Mouse (Mus musculus) hindbrain, embryonic 11.5 days (tissue): ENCODE data around the gene Klhl8. TPM values are rescaled to one million over a fixed set of nuclear protein-coding genes. Genes with fewer than 3 reads are reported as not detected.
A peak's percentile ranks its signal among the peaks of the same experiment; 100 is the strongest.
"Not testable (repeated sequence)": the region's sequence is repeated elsewhere in the genome, so short reads cannot be mapped to it uniquely, and the experiment has no call there.

ENCODE experiments used
- ATAC-seq: fragments of 200-750 bp; cut with Nextera tagmentation; 2 replicates; pipeline ENCODE4 v1.8.0; 2017; ENCODE audit warnings: mild to moderate bottlenecking, moderate TSS enrichment, moderate library complexity; ENCODE audit not compliant: low FRiP score
- DNase-seq: peaks from one replicate; pipeline ENCODE4 v3.0.0-alpha.2; 2015; ENCODE audit warnings: low spot score
- H3K27ac ChIP-seq: fragments of 300-500 bp; sonication (generic); 2 replicates; pipeline ENCODE4 v1.5.1; 2014; ENCODE audit warnings: mild to moderate bottlenecking, low read depth, low read length
- H3K27me3 ChIP-seq: fragments of 300-500 bp; sonication (generic); 2 replicates; pipeline ENCODE4 v1.6.1; 2014; ENCODE audit warnings: mild to moderate bottlenecking, low read length, moderate library complexity, mixed read lengths; ENCODE audit not compliant: control insufficient read depth, insufficient read depth
- H3K36me3 ChIP-seq: fragments of 300-500 bp; sonication (generic); 2 replicates; pipeline ENCODE4 v1.6.1; 2014; ENCODE audit warnings: mild to moderate bottlenecking, low read length, moderate library complexity, mixed read lengths; ENCODE audit not compliant: control insufficient read depth, insufficient read depth
- H3K4me1 ChIP-seq: fragments of 300-500 bp; sonication (generic); replicated peaks from 2 replicates; pipeline ENCODE4 v1.6.1; 2014; ENCODE audit warnings: low read length, mixed read lengths; ENCODE audit not compliant: control insufficient read depth, insufficient read depth
- H3K4me2 ChIP-seq: fragments of 300-500 bp; sonication (generic); replicated peaks from 2 replicates; pipeline ENCODE4 v1.6.1; 2014; ENCODE audit warnings: mild to moderate bottlenecking, low read depth, low read length
- H3K4me3 ChIP-seq: fragments of 300-500 bp; sonication (generic); 2 replicates; pipeline ENCODE4 v1.5.1; 2014; ENCODE audit warnings: low read depth, low read length
- H3K9ac ChIP-seq: fragments of 300-500 bp; sonication (generic); 2 replicates; pipeline ENCODE4 v1.6.1; 2014; ENCODE audit warnings: low read depth, low read length
- H3K9me3 ChIP-seq: fragments of 300-500 bp; sonication (generic); 2 replicates; pipeline ENCODE4 v1.6.1; 2016; ENCODE audit warnings: low read length; ENCODE audit not compliant: control insufficient read depth
- WGBS: fragments of 180-500 bp; shearing (Covaris S2); extraction: QIAGEN DNeasy Blood & Tissue Kit; methylation state at CpG from one replicate; pipeline ENCODE4 v1.1.7; 2014; 5-methylcytosine and 5-hydroxymethylcytosine counted together
- polyA plus RNA-seq: library from polyadenylated mRNA; unstranded; fragments of >200 nt; fragmentation: Nextera tagmentation; extraction: Ambion mirVana; gene quantifications from 2 replicates; pipeline ENCODE4 v1.2.1, GENCODE M21; 2014

The Klhl8 gene
- polyA plus RNA-seq, result 15.6 and 17.2 TPM in 2 replicates

DNA sequence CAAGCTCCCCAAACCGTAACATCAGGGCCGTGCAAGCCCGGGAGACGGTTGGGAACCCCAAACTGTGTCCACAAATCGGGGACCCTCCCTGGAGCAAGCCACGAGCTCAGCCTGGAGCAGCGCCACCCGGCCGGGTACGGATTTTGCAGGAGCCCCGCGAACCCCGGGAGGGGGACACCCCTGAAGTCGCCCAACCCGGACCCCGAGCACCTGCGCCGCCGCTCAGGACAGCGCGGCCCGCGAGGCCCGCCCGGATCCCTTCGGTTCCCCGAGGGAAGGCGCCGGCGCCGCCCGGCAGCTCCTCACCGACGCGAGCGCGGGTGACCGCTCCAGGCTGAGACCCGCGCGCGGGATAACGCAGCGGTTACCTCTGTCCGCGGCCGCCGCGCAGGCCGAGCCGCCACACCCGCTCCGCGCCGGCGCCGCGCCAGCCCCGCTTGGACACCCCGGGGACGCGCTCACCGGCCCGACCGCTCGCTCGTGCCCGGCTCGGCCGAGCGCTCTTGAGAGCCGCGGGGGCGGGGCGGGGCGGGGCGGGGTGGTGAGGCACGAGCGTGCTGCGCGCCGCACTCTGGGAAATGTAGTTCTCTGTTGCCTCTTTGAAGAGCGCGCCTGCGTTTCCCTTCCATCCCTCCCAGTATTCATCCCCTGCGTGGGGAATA is at the start of gene Klhl8:
Klhl8 (minus strand) TSS at position 512 of the 662 bp plus-strand sequence.
- Histone ChIP-seq H3K4me2 (peak within 1 kb of the TSS; percentile 89), H3K27me3 (no peaks in the 10 kb centered on the region), H3K36me3 (no peaks in the 10 kb centered on the region), H3K4me3 (peak within 1 kb of the TSS; percentile 84), H3K27ac (peak within 1 kb of the TSS; percentile 67; the same call in 1 of the 2 replicates), H3K4me1 (no peaks in the 10 kb centered on the region), H3K9ac (peak within 1 kb of the TSS; percentile 87), H3K9me3 (no peaks in the 10 kb centered on the region)
- under 1% methylated on average over 55 of the region's 86 CpGs for WGBS
- DNase-seq (peak; percentile 94), ATAC-seq (peak; percentile 98)

DNA sequence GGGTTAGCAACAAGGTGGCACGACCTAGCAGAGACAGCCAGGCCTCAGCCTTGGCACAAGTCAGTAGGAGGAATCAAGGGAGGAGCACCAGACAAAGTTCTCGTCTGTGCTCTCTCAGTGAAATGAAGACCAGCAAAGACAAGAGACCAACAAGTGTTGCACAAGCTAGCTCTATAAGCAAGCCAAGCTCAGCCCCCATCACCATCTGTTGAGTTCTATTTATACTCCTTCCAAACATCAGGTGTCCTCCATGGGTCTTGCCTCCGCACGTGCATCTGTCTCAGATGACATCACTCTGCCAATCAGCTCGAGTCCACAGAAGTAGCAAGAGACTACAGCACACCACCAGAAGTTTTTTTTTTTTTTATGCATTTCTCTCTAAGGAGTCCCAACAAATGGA is 43.6 kb upstream of the Klhl8 start:
- 81% methylated on average over 5 of the region's 5 CpGs for WGBS
- Histone ChIP-seq H3K4me2 (no peak overlapping the region), H3K27me3 (no peaks in the 10 kb centered on the region), H3K27ac (no peak overlapping the region), H3K4me3 (no peak overlapping the region), H3K36me3 (no peaks in the 10 kb centered on the region), H3K9ac (no peak overlapping the region), H3K9me3 (no peaks in the 10 kb centered on the region), H3K4me1 (no peaks in the 10 kb centered on the region)
- ATAC-seq (no peak), DNase-seq (no peak)

DNA sequence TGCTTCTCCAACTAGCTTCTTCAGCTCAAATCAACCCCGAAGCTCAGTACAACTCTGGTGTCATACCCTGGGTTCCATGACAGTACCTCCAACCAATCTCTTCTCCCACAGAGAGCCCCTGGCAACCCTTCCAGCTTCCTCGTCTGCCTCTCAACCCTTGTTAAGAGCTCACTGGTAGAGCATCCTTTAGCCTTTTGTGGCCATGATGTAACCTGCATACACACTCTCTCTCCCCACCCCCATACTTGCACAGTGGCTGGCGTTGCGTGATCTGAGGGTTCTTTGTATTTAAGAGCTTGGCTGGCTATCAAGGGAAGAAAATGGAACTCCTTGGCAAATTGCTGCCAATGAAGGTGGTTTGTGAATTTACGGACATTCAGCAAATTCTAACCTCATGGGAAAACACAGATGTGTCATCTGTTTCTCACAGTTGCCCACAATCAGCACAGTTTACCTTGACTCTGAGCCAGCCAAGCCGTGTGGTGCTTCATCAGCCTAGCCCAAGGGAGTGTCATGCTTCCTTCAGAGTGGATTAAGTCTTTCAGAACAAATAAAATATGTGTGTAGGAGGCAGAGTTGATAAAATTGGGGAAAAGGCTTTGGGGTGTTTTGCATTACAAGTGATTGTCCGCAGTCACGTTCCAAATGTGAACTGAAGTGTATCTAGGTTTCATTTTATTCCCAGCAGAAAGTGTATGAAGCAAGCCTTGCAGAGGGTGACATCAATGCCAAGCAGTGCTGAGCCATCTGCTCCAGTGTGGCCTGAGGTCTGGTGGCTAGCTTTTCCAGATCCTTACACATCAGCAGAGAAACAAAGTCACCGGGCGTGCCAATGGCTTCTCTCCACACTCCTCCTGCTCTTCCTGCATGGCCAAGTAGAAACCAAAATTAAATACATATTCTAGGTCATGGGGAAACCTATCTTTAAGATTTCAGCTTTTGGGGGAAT is 42.4 kb upstream of the Klhl8 start:
- H3K9me3 ChIP-seq, result no peaks in the 10 kb centered on the region

DNA sequence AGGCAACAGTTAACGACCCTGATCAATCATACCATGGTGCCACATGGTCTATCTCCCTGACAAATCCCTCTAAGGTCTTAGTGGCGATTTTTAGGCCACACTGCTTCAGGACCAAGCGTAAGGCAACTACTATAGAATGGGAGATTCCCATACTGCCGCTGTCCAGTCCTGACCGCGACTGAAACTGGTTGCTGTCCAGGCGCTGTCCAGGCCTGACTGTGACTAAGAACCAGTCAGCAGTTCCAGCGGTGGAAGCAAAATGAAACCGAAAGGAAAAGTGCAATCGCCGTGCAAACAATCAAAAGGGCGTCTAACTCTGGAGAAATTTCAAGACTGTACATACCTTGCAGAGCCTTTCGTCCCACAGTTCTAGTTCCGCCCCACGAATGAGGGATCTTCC is 39.1 kb upstream of the Klhl8 start:
- not testable (repeated sequence) for ATAC-seq, H3K27ac ChIP-seq

More for the DNA sequence above, 42.4 kb upstream of the Klhl8 start:
- Histone ChIP-seq H3K4me3 (no peak overlapping the region), H3K36me3 (no peaks in the 10 kb centered on the region), H3K9ac (no peak overlapping the region), H3K4me1 (no peaks in the 10 kb centered on the region), H3K27me3 (no peaks in the 10 kb centered on the region), H3K27ac (no peak overlapping the region), H3K4me2 (no peak overlapping the region)
- no peak for DNase-seq
- no peak for ATAC-seq
- 93% methylated on average over 10 of the region's 10 CpGs for WGBS

DNA sequence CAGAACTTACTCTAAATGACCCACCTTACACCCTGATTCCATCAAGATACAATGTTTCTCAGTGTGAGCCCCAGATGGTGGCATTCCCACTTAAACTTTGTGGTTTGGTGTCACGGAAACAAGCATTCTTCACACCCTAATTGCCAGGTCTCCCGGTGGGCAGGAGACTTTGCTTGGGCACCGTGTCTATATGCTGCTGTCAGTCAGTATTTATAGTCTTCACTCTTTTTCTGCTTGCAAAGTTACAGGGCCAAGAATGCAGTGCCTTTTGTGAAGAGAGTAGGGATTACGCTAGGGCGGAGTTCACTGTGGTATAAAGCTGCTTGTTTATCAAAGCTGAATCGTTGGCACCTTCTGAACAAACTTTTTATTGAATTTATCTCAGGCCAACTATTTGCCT is 32.1 kb upstream of the Klhl8 start:
- DNase-seq, result no peak
- H3K4me3 ChIP-seq, result no peak overlapping the region
- no peaks in the 10 kb centered on the region for H3K9me3 ChIP-seq
- no peaks in the 10 kb centered on the region for H3K36me3 ChIP-seq
- no peak overlapping the region for H3K4me2 ChIP-seq
- no peak for ATAC-seq
- H3K27me3 ChIP-seq, result peaks cover 7% of the 10 kb centered on the region
- no peak overlapping the region for H3K9ac ChIP-seq
- 53% methylated on average over 6 of the region's 6 CpGs for WGBS
- no peaks in the 10 kb centered on the region; the same call in 1 of the 2 replicates for H3K4me1 ChIP-seq
- H3K27ac ChIP-seq, result no peak overlapping the region

More for the DNA sequence above, 39.1 kb upstream of the Klhl8 start:
- not testable (repeated sequence) for H3K9me3 ChIP-seq, H3K9ac ChIP-seq, H3K36me3 ChIP-seq, H3K4me1 ChIP-seq, DNase-seq, H3K27me3 ChIP-seq, H3K4me2 ChIP-seq, H3K4me3 ChIP-seq
- 95% methylated on average over 15 of the region's 15 CpGs for WGBS

DNA sequence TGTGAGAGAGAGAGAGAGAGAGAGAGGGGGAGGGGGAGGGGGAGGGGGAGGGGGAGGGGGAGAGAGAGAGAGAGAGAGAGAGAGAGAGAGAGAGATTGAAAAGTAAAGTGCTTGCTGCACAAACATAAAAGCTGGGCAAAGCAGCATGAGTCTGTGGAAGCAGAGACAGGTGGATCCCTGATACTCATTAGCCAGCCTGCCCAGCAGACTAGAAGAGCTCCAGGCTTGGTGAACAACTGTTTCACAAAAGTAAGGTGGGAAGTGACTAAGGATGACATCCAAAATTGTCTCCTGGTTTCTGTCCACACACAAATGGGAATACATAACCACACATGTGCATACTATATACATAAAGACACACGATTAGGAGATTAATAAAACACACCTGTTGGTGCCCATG is 28.8 kb upstream of the Klhl8 start:
- H3K4me1 ChIP-seq, result no peaks in the 10 kb centered on the region; the same call in 1 of the 2 replicates
- 81% methylated on average over 1 of the region's 1 CpGs for WGBS

DNA sequence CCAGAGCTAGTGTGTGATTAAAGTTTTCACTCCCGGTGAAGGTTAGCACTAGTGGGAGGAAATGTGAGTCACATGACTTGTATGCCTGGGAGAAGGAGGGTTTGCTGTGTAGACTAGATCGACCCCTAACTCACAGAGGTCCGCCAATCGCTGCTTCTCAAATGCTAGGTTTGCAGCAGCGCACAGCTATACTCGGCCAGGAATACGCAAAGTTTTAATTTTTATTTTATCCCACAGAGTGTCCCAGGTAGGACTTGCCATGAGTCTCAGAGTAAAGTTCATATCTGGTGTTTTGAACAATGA is 28.2 kb upstream of the Klhl8 start:
- WGBS, result 64% methylated on average over 7 of the region's 7 CpGs
- no peak; the same call in 1 of the 2 replicates for ATAC-seq
- Histone ChIP-seq H3K4me1 (no peaks in the 10 kb centered on the region; the same call in 1 of the 2 replicates), H3K9me3 (no peaks in the 10 kb centered on the region), H3K27ac (no peak overlapping the region), H3K36me3 (no peaks in the 10 kb centered on the region), H3K4me2 (peak overlapping the region; percentile 9; the same call in 1 of the 2 replicates), H3K9ac (no peak overlapping the region), H3K4me3 (no peak overlapping the region), H3K27me3 (peaks cover 11% of the 10 kb centered on the region)
- DNase-seq, result no peak

More for the DNA sequence above, 28.8 kb upstream of the Klhl8 start:
- DNase-seq, result no peak
- no peak for ATAC-seq
- Histone ChIP-seq H3K27ac (no peak overlapping the region), H3K4me3 (no peak overlapping the region), H3K36me3 (no peaks in the 10 kb centered on the region), H3K9ac (no peak overlapping the region), H3K4me2 (no peak overlapping the region), H3K27me3 (peaks cover 11% of the 10 kb centered on the region), H3K9me3 (no peaks in the 10 kb centered on the region)

DNA sequence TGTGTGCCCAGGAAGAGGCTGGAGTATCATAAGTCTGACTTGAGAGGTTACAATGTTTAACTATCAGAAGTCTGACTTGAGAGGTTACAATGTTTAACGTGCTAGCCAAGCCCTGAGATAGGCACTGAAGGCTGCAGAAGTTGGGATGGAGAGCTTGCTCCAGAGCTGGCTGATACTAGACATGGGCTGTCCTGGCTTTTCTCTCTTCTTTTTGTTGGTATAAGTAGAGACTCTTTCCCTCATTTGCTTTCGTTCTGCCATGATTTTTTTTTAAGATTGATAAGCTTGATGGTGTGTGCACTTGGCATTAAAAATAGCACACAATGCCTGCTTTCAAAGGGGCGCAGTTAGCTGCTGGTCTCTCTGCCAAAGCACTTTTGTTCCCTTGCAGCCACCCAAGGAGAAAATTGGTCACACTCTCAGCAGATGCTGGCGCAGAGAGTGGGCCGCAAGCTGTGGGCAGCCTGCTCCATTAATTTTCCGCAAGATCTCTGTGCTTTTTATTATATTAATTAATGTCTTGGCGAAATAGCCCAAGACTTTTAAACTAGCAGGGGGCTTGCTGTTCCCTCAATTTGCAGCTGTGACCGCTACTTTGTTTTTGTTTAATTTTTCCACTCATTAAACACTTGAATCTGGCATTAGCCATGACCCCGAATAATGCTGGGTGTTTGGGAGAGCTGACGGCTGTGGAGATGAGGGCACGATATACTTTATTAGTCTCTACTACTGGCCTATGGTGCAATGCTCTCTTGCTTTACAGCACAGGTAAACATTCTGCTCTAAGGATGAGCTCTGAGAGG is 27.7 kb upstream of the Klhl8 start:
- H3K9ac ChIP-seq, result no peak overlapping the region
- no peaks in the 10 kb centered on the region for H3K9me3 ChIP-seq
- DNase-seq, result peak; percentile 67
- no peak overlapping the region for H3K4me3 ChIP-seq
- H3K4me1 ChIP-seq, result no peaks in the 10 kb centered on the region; the same call in 1 of the 2 replicates
- H3K36me3 ChIP-seq, result no peaks in the 10 kb centered on the region
- peak; percentile 90 for ATAC-seq
- peak overlapping the region; percentile 9; the same call in 1 of the 2 replicates for H3K4me2 ChIP-seq
- WGBS, result 28% methylated on average over 11 of the region's 11 CpGs
- peaks cover 11% of the 10 kb centered on the region for H3K27me3 ChIP-seq
- H3K27ac ChIP-seq, result no peak overlapping the region
